Mouse (Mus musculus) heart, embryonic 14.5 days (tissue): ENCODE measurements around the gene B4galt3. TPM values are rescaled to one million over a fixed set of nuclear protein-coding genes. Genes with fewer than 3 reads are reported as not detected.
"Not testable (repeated sequence)": the region's sequence is repeated elsewhere in the genome, so short reads cannot be mapped to it uniquely, and the experiment has no call there.

ENCODE experiments used
- ATAC-seq: fragments of 200-750 bp; cut with Nextera tagmentation; 2 replicates; pipeline ENCODE4 v1.8.0; 2017; ENCODE audit warnings: low read depth, moderate TSS enrichment; ENCODE audit not compliant: insufficient number of reproducible peaks, insufficient read depth, low FRiP score
- H3K27ac ChIP-seq, 2 experiments: fragments of 200-500 bp in 1 of 2; fragments of 300-500 bp in 1 of 2; sonication (generic) in 1 of 2; replicated peaks in 1 of 2; 2 replicates each; pipeline ENCODE4 v1.5.1; 2012 to 2014; ENCODE audit warnings: low read depth in 2 of 2, low read length in 2 of 2, control low read depth in 1 of 2, mild to moderate bottlenecking in 1 of 2, mixed read lengths in 1 of 2; ENCODE audit not compliant: control insufficient read depth in 1 of 2, insufficient read depth in 1 of 2
- H3K27me3 ChIP-seq: fragments of 300-500 bp; sonication (generic); 2 replicates; pipeline ENCODE4 v1.6.1; 2014; ENCODE audit warnings: mild to moderate bottlenecking, low read length, control low read depth; ENCODE audit not compliant: control insufficient read depth, insufficient read depth
- H3K36me3 ChIP-seq: fragments of 300-500 bp; sonication (generic); 2 replicates; pipeline ENCODE4 v1.6.1; 2014; ENCODE audit warnings: mild to moderate bottlenecking, control low read depth, low read length, mixed read lengths; ENCODE audit not compliant: control insufficient read depth, insufficient read depth
- H3K4me1 ChIP-seq, 2 experiments: fragments of 200-500 bp in 1 of 2; fragments of 300-500 bp in 1 of 2; sonication (generic) in 1 of 2; 2 replicates each; pipeline ENCODE4 v1.6.1; 2012 to 2014; ENCODE audit warnings: low read length in 2 of 2, control low read depth in 1 of 2, mixed read lengths in 1 of 2; ENCODE audit not compliant: control insufficient read depth in 2 of 2, insufficient read depth in 2 of 2
- H3K4me2 ChIP-seq: fragments of 300-500 bp; sonication (generic); 2 replicates; pipeline ENCODE4 v1.6.1; 2014; ENCODE audit warnings: mild to moderate bottlenecking, low read length
- H3K4me3 ChIP-seq, 2 experiments: fragments of 200-500 bp in 1 of 2; fragments of 300-500 bp in 1 of 2; sonication (generic) in 1 of 2; 2 replicates each; pipeline ENCODE4 v1.5.1; 2012 to 2014; ENCODE audit warnings: low read length in 2 of 2, mild to moderate bottlenecking in 2 of 2, control low read depth in 1 of 2, low read depth in 1 of 2, moderate library complexity in 1 of 2; ENCODE audit not compliant: control insufficient read depth in 1 of 2, insufficient read depth in 1 of 2
- H3K9ac ChIP-seq: fragments of 300-500 bp; sonication (generic); 2 replicates; pipeline ENCODE4 v1.6.1; 2014; ENCODE audit warnings: mild to moderate bottlenecking, low read length
- H3K9me3 ChIP-seq: fragments of 300-500 bp; sonication (generic); 2 replicates; pipeline ENCODE4 v1.6.1; 2016; ENCODE audit warnings: low read length, control low read depth; ENCODE audit not compliant: control insufficient read depth
- WGBS: fragments of 180-500 bp; shearing (Covaris S2); extraction: QIAGEN DNeasy Blood & Tissue Kit; methylation state at CpG from one replicate; pipeline ENCODE4 v1.1.7; 2014; 5-methylcytosine and 5-hydroxymethylcytosine counted together
- polyA plus RNA-seq: library from polyadenylated mRNA; unstranded; fragments of >200 nt; fragmentation: Nextera tagmentation; extraction: Ambion mirVana; gene quantifications from 2 replicates; pipeline ENCODE4 v1.2.1, GENCODE M21; 2014

B4galt3 gene
- polyA plus RNA-seq, 1 experiment from 2014 or later: 55.6 TPM

DNA sequence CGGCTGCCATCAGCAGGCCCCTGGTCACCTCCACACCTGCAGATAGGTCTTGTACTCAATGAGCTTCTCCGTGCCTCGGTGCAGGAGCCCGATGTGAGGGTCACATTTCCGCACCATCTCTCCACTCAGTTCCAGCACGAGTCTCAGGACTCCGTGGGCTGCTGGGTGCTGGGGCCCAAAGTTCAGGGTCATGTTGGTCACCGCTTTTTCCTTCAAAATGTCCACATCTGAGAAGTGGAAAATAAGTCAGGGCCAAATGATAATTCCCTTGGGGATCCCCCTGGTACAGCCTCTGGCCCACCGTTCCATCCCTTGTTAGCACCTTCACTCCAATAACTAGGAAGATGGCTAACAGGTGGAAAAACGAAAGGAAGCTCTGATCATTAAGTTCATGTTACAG, 29.2 kb upstream of the B4galt3 start:
- Histone ChIP-seq H3K9ac (no peak overlapping the region), H3K36me3 (peaks cover 97% of the 10 kb centered on the region), H3K27me3 (no peaks in the 10 kb centered on the region), H3K4me1 (peaks cover 1 to 6% of the 10 kb centered on the region in 2 experiments; a peak in 2 of 4 replicates), H3K27ac (no peak overlapping the region), H3K4me3 (no peak overlapping the region), H3K4me2 (no peak overlapping the region), H3K9me3 (no peaks in the 10 kb centered on the region)
- 90% methylated on average over 10 of the region's 10 CpGs for WGBS
- ATAC-seq: no peak

DNA sequence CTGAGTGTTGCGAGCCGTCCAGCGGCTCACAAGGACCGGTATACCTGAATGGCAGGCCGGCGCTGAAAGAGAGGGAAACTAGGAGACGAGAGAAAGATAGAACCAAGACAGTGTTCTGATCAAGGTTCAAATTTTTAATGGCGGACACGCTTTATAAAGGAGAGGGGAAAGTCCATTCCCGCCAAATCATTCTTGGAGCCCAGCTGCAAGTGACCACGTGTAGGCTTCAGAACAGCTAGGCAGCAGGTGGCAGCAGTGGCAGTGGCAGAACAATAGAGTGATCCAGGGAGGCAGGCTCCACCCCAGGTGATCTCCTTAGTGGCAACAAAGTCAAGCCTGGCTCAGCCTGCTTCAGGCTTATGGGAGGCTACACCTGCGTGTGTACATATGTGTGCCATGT, 28.2 kb upstream of the B4galt3 start:
- H3K4me1 ChIP-seq: peaks cover 3 to 11% of the 10 kb centered on the region in 2 experiments; a peak in 2 of 4 replicates
- H3K9me3 ChIP-seq, H3K27me3 ChIP-seq, H3K4me2 ChIP-seq, H3K27ac ChIP-seq, H3K9ac ChIP-seq, ATAC-seq, H3K4me3 ChIP-seq: not testable (repeated sequence)
- 90% methylated on average over 12 of the region's 12 CpGs for WGBS
- H3K36me3 ChIP-seq: peaks cover 87% of the 10 kb centered on the region

DNA sequence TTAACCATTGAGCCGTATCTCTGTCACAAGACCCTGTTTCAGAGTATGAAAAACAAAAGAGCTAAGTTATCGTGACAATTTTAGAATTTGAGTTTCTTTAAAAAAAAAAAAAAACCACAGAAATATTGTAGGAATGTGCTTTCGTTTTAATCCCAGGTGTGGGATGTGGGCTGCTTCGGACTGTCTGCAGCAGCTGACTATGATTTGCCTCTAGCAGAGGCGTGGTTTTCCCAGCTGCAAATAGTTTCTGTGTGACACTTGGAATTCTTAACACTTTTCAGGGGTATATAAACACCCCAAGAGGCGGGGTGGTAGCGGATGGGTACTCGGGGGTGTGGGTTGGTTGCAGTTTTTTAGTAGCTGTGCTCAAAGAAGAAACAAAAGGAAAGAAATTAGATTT, 24.8 kb upstream of the B4galt3 start:
- Histone ChIP-seq H3K4me1 (peaks cover 11 to 33% of the 10 kb centered on the region in 2 experiments), H3K27me3 (no peaks in the 10 kb centered on the region), H3K9ac (no peak overlapping the region), H3K4me3 (no peak overlapping the region), H3K36me3 (peaks cover 53% of the 10 kb centered on the region), H3K27ac (no peak overlapping the region), H3K9me3 (no peaks in the 10 kb centered on the region), H3K4me2 (peak overlapping the region; percentile 95)
- 89% methylated on average over 8 of the region's 8 CpGs for WGBS
- ATAC-seq: no peak

DNA sequence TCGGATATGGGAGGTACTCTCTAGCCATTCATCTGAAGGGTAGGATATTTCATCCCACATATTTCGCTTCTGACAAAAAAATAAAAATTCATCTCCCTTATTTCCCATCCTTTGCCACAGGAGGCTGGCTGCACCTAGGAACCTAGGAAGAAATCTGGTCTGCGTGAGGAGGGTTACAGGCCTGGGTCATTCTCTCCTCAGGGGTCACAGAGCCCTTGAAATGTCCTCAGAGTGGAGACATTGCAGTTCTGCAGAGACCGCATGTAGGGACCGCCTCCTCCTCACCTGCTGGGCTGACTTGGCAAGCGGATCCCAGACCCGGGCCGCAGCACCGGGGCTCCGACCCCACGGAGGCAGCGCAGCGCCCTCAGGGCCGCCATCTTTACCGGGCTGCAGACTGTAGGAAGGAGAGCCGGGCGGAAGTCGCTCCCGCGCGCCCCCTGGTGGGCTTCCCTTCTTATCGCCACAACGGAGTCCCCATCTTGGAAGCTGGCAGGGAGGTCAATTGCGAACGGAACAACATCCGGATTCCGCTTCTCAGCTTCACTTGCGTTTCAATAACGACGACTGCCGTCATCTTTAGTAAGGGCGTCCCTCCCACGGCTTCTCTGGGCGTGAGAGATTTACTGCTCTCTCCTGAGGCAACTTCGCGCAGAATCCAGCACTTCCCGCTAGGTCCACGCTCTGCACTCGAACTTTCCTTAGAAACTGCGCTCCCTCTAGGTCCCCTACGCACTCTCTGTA, 23.2 kb upstream of the B4galt3 start:
- Histone ChIP-seq H3K9ac (peak overlapping the region; percentile 96), H3K4me3 (peak overlapping the region; percentile 86 to 98), H3K9me3 (no peaks in the 10 kb centered on the region), H3K27me3 (no peaks in the 10 kb centered on the region), H3K4me2 (peak overlapping the region; percentile 95), H3K4me1 (peaks cover 22 to 44% of the 10 kb centered on the region in 2 experiments), H3K27ac (peak overlapping the region; percentile 88 to 94), H3K36me3 (peaks cover 37% of the 10 kb centered on the region)
- peak; percentile 89 for ATAC-seq
- under 1% methylated on average over 41 of the region's 41 CpGs for WGBS

DNA sequence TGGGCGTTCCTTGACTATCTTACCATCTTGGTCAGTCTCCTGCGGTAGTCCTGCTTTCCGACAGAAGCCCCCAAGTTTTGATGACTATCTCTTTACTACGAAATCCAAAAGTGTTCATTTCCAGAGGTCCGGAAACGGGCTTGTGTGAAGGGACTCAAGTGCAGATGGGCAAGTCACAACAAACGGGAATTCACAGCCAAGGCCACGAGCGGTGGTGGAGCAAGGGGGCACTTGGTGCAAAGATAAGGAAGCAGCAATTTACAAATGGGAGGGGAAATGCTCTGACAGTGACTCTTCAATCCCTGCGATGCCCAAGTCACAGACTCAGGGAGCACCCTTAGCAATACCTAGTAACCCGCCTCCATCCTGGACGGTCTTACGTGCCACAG, 22.7 kb upstream of the B4galt3 start:
- peak overlapping the region; percentile 95 for H3K4me2 ChIP-seq
- 9% methylated on average over 13 of the region's 13 CpGs for WGBS
- H3K4me3 ChIP-seq: peak overlapping the region; percentile 55 to 86
- no peaks in the 10 kb centered on the region for H3K27me3 ChIP-seq
- peak overlapping the region; percentile 67 for H3K9ac ChIP-seq
- peaks cover 26 to 50% of the 10 kb centered on the region in 2 experiments for H3K4me1 ChIP-seq
- 0 out of 2 replicates have a peak, but pooled peaks have one; percentile 0 for ATAC-seq
- H3K36me3 ChIP-seq: peaks cover 32% of the 10 kb centered on the region
- no peaks in the 10 kb centered on the region for H3K9me3 ChIP-seq
- peak overlapping the region; percentile 88 to 94 for H3K27ac ChIP-seq

- Histone ChIP-seq H3K36me3 (peaks cover 28% of the 10 kb centered on the region), H3K27me3 (no peaks in the 10 kb centered on the region), H3K4me2 (peak overlapping the region; percentile 95), H3K9me3 (no peaks in the 10 kb centered on the region), H3K4me1 (peaks cover 29 to 50% of the 10 kb centered on the region in 2 experiments), H3K9ac (peak overlapping the region; percentile 67; the same call in 1 of the 2 replicates), H3K27ac (peak overlapping the region; percentile 88 to 94), H3K4me3 (peak overlapping the region in 1 of 2 experiments; percentile 86; a peak in 2 of 4 replicates)
- 18% methylated on average over 4 of the region's 4 CpGs for WGBS
- ATAC-seq: no peak
These were observed 22.2 kb upstream of the B4galt3 start for GRCm38 (mm10) chr1:171247916-171248315.

- Histone ChIP-seq H3K27me3 (no peaks in the 10 kb centered on the region), H3K9ac (no peak overlapping the region), H3K4me3 (no peak overlapping the region), H3K9me3 (no peaks in the 10 kb centered on the region), H3K27ac (peak overlapping the region; percentile 88 to 94), H3K4me1 (peaks cover 29 to 50% of the 10 kb centered on the region in 2 experiments), H3K36me3 (peaks cover 21% of the 10 kb centered on the region), H3K4me2 (no peak overlapping the region)
- no peak for ATAC-seq
- 35% methylated on average over 3 of the region's 3 CpGs for WGBS
These were observed 21.5 kb upstream of the B4galt3 start for GRCm38 (mm10) chr1:171248386-171249226.
